Mouse (Mus musculus) hindbrain, embryonic 14.5 days (tissue): ENCODE measurements around the gene Dstn. TPM values are rescaled to one million over a fixed set of nuclear protein-coding genes. Genes with fewer than 3 reads are reported as not detected.

ENCODE experiments used
- ATAC-seq: fragments of 200-750 bp; cut with Nextera tagmentation; 2 replicates; pipeline ENCODE4 v1.8.0; 2017; ENCODE audit warnings: moderate number of reproducible peaks, mild to moderate bottlenecking, moderate TSS enrichment, moderate library complexity; ENCODE audit not compliant: low FRiP score
- DNase-seq: peaks from one replicate; pipeline ENCODE4 v3.0.0-alpha.2; 2015; ENCODE audit warnings: low spot score
- H3K27ac ChIP-seq: fragments of 300-500 bp; sonication (generic); 2 replicates; pipeline ENCODE4 v1.5.1; 2014; ENCODE audit warnings: mild to moderate bottlenecking, moderate library complexity
- H3K27me3 ChIP-seq: fragments of 300-500 bp; sonication (generic); 2 replicates; pipeline ENCODE4 v1.6.1; 2014; ENCODE audit warnings: mild to moderate bottlenecking, low read length, mixed read lengths; ENCODE audit not compliant: control insufficient read depth, insufficient read depth
- H3K36me3 ChIP-seq: fragments of 300-500 bp; sonication (generic); replicated peaks from 2 replicates; pipeline ENCODE4 v1.6.1; 2014; ENCODE audit not compliant: control insufficient read depth, insufficient read depth
- H3K4me1 ChIP-seq: fragments of 300-500 bp; sonication (generic); replicated peaks from 2 replicates; pipeline ENCODE4 v1.6.1; 2014; ENCODE audit warnings: antibody characterized with exemption, low read length, mixed read lengths; ENCODE audit not compliant: control insufficient read depth, insufficient read depth
- H3K4me2 ChIP-seq: fragments of 300-500 bp; sonication (generic); replicated peaks from 2 replicates; pipeline ENCODE4 v1.6.1; 2014; ENCODE audit warnings: mild to moderate bottlenecking, moderate library complexity
- H3K4me3 ChIP-seq: fragments of 300-500 bp; sonication (generic); replicated peaks from 2 replicates; pipeline ENCODE4 v1.5.1; 2014; ENCODE audit warnings: mild to moderate bottlenecking, low read length
- H3K9ac ChIP-seq: fragments of 300-500 bp; sonication (generic); 2 replicates; pipeline ENCODE4 v1.6.1; 2014
- H3K9me3 ChIP-seq: fragments of 300-500 bp; sonication (generic); 2 replicates; pipeline ENCODE4 v1.6.1; 2016; ENCODE audit warnings: low read length; ENCODE audit not compliant: control insufficient read depth
- WGBS: fragments of 180-500 bp; shearing (Covaris S2); extraction: QIAGEN DNeasy Blood & Tissue Kit; methylation state at CpG from one replicate; pipeline ENCODE4 v1.1.7; 2014; 5-methylcytosine and 5-hydroxymethylcytosine counted together
- polyA plus RNA-seq: library from polyadenylated mRNA; unstranded; fragments of >200 nt; fragmentation: Nextera tagmentation; extraction: Ambion mirVana; gene quantifications from 2 replicates; pipeline ENCODE4 v1.2.1, GENCODE M21; 2014

The Dstn gene
- polyA plus RNA-seq, result 461 and 492 TPM in 2 replicates

- H3K27ac ChIP-seq, result peak within 1 kb of the TSS; percentile 94
- under 1% methylated on average over 67 of the region's 71 CpGs for WGBS
- H3K36me3 ChIP-seq, result no peaks in the 10 kb centered on the region
- no peaks in the 10 kb centered on the region for H3K27me3 ChIP-seq
- H3K9ac ChIP-seq, result peak within 1 kb of the TSS; percentile 88
- peak within 1 kb of the TSS; percentile 66 for H3K4me3 ChIP-seq
- ATAC-seq (peak; percentile 96), DNase-seq (peak; percentile 95)
- peak within 1 kb of the TSS; percentile 76 for H3K4me2 ChIP-seq
- H3K4me1 ChIP-seq, result peaks cover 36% of the 10 kb centered on the region
- H3K9me3 ChIP-seq, result no peaks in the 10 kb centered on the region
Measured at GRCm38 (mm10) chr2:143914760-143915599, at the start of gene Dstn. TSS of gene Dstn (plus strand) at chr2:143915320.

- WGBS, result 9% methylated on average over 6 of the region's 6 CpGs
- peak; percentile 61; the same call in 1 of the 2 replicates for ATAC-seq
Measured at GRCm38 (mm10) chr2:143867326-143867725, 47.8 kb upstream of the Dstn start.

GRCm38 (mm10) chr2:143870936-143871688 lies 44.0 kb upstream of the Dstn start:
- Histone ChIP-seq H3K27ac (no peak overlapping the region), H3K9me3 (no peaks in the 10 kb centered on the region), H3K27me3 (no peaks in the 10 kb centered on the region), H3K9ac (no peak overlapping the region), H3K4me3 (no peak overlapping the region), H3K4me2 (no peak overlapping the region), H3K36me3 (no peaks in the 10 kb centered on the region), H3K4me1 (no peaks in the 10 kb centered on the region)
- WGBS, result 75% methylated on average over 10 of the region's 10 CpGs
- ATAC-seq, result no peak
- DNase-seq, result no peak

More at GRCm38 (mm10) chr2:143867326-143867725, 47.8 kb upstream of the Dstn start:
- Histone ChIP-seq H3K4me1 (peaks cover 7% of the 10 kb centered on the region), H3K27ac (no peak overlapping the region), H3K4me2 (no peak overlapping the region), H3K4me3 (no peak overlapping the region), H3K27me3 (no peaks in the 10 kb centered on the region), H3K9ac (no peak overlapping the region), H3K36me3 (no peaks in the 10 kb centered on the region), H3K9me3 (no peaks in the 10 kb centered on the region)
- DNase-seq, result peak; percentile 78

- Histone ChIP-seq H3K9me3 (no peaks in the 10 kb centered on the region), H3K27me3 (no peaks in the 10 kb centered on the region), H3K4me1 (no peaks in the 10 kb centered on the region), H3K4me3 (no peak overlapping the region), H3K4me2 (no peak overlapping the region), H3K9ac (no peak overlapping the region), H3K36me3 (no peaks in the 10 kb centered on the region), H3K27ac (no peak overlapping the region)
- DNase-seq (no peak), ATAC-seq (no peak)
- 68% methylated on average over 1 of the region's 1 CpGs for WGBS
Measured at GRCm38 (mm10) chr2:143876026-143876425, 39.1 kb upstream of the Dstn start.

- Histone ChIP-seq H3K4me3 (no peak overlapping the region), H3K9ac (no peak overlapping the region), H3K27ac (no peak overlapping the region), H3K27me3 (no peaks in the 10 kb centered on the region), H3K9me3 (no peaks in the 10 kb centered on the region), H3K36me3 (no peaks in the 10 kb centered on the region), H3K4me2 (no peak overlapping the region), H3K4me1 (no peaks in the 10 kb centered on the region)
- DNase-seq, result no peak
- ATAC-seq, result no peak
- WGBS, result 77% methylated on average over 4 of the region's 4 CpGs
Measured at GRCm38 (mm10) chr2:143876929-143877632, 38.0 kb upstream of the Dstn start.

GRCm38 (mm10) chr2:143879311-143879710 lies 35.8 kb upstream of the Dstn start:
- WGBS, result 87% methylated on average over 6 of the region's 6 CpGs
- Histone ChIP-seq H3K4me2 (no peak overlapping the region), H3K27me3 (no peaks in the 10 kb centered on the region), H3K4me1 (no peaks in the 10 kb centered on the region), H3K9ac (no peak overlapping the region), H3K4me3 (no peak overlapping the region), H3K9me3 (no peaks in the 10 kb centered on the region), H3K36me3 (no peaks in the 10 kb centered on the region), H3K27ac (no peak overlapping the region)
- ATAC-seq (no peak), DNase-seq (no peak)

- Histone ChIP-seq H3K4me2 (no peak overlapping the region), H3K4me1 (no peaks in the 10 kb centered on the region), H3K4me3 (no peak overlapping the region), H3K9ac (no peak overlapping the region), H3K9me3 (no peaks in the 10 kb centered on the region), H3K27ac (no peak overlapping the region), H3K36me3 (no peaks in the 10 kb centered on the region), H3K27me3 (no peaks in the 10 kb centered on the region)
- no peak for DNase-seq
- no peak for ATAC-seq
- WGBS, result 94% methylated on average over 4 of the region's 4 CpGs
Measured at GRCm38 (mm10) chr2:143882002-143882401, 33.1 kb upstream of the Dstn start.

- DNase-seq, result no peak
- WGBS, result 87% methylated on average over 10 of the region's 10 CpGs
- no peak overlapping the region for H3K9ac ChIP-seq
- H3K4me3 ChIP-seq, result no peak overlapping the region
- no peaks in the 10 kb centered on the region for H3K9me3 ChIP-seq
- H3K4me2 ChIP-seq, result no peak overlapping the region
- no peaks in the 10 kb centered on the region for H3K27me3 ChIP-seq
- H3K36me3 ChIP-seq, result no peaks in the 10 kb centered on the region
- no peak overlapping the region for H3K27ac ChIP-seq
- H3K4me1 ChIP-seq, result no peaks in the 10 kb centered on the region
- ATAC-seq, result no peak
Measured at GRCm38 (mm10) chr2:143882606-143883288, 32.4 kb upstream of the Dstn start.
